Mouse (Mus musculus) lung, adult 2 months (tissue): Measurements from ENCODE around the gene Calhm5.

Experiments
- CTCF ChIP-seq: fragments of 200-500 bp; IDR thresholded peaks from 2 replicates; pipeline ENCODE4 v1.5.1; 2011; ENCODE audit warnings: mild to moderate bottlenecking, low read length, control low read depth; ENCODE audit not compliant: insufficient read depth
- POLR2A ChIP-seq: fragments of 200-500 bp; IDR thresholded peaks from 2 replicates; pipeline ENCODE4 v1.6.1; 2011; ENCODE audit warnings: low read depth, mild to moderate bottlenecking, control low read depth, low read length, borderline replicate concordance; ENCODE audit errors: extremely low read depth

GRCm38 (mm10) chr10:34095147-34095546 is 1.2 kb downstream of the Calhm5 start:
- TF ChIP-seq CTCF, result no peak
- TF ChIP-seq POLR2A, result no peak
